Mouse (Mus musculus): ENCODE measurements around the gene March6. TPM values are rescaled to one million over a fixed set of nuclear protein-coding genes. Genes with fewer than 3 reads are reported as not detected.

Gene March6
- polyA plus RNA-seq, 1 experiment = 2.7 TPM

GRCm38 (mm10) chr15:31471529-31471928, 59.3 kb downstream of the March6 start:
- Histone ChIP-seq H3K9me3 (ENCODE audit: control insufficient read depth, low read length) (no peaks in the 10 kb centered on the region), H3K36me3 (ENCODE audit: control insufficient read depth) (peaks cover 81% of the 10 kb centered on the region), H3K4me3 (replicated peaks) (no peak overlapping the region), H3K27me3 (ENCODE audit: control insufficient read depth) (no peaks in the 10 kb centered on the region), H3K4me1 (ENCODE audit: control insufficient read depth) (no peaks in the 10 kb centered on the region)
- TF ChIP-seq GATA1 (IDR thresholded peaks at IDR 0.05; ENCODE audit: low read length) (no peak), TAL1 (IDR thresholded peaks at IDR 0.05; ENCODE audit: low read length) (no peak)

GRCm38 (mm10) chr15:31469497-31469896, 61.4 kb downstream of the March6 start:
- H3K9me3 ChIP-seq (ENCODE audit: control insufficient read depth, low read length) = no peaks in the 10 kb centered on the region
- TF ChIP-seq TAL1 (IDR thresholded peaks at IDR 0.05; ENCODE audit: low read length) (no peak), GATA1 (IDR thresholded peaks at IDR 0.05; ENCODE audit: low read length) (no peak)
- H3K27me3 ChIP-seq (ENCODE audit: control insufficient read depth) = no peaks in the 10 kb centered on the region
- no peaks in the 10 kb centered on the region for H3K4me1 ChIP-seq (ENCODE audit: control insufficient read depth)
- H3K36me3 ChIP-seq (ENCODE audit: control insufficient read depth) = peaks cover 86% of the 10 kb centered on the region
- no peak overlapping the region for H3K4me3 ChIP-seq (replicated peaks)

- H3K36me3 ChIP-seq (ENCODE audit: control insufficient read depth) = peaks cover 87% of the 10 kb centered on the region
- H3K9me3 ChIP-seq (ENCODE audit: control insufficient read depth, low read length) = no peaks in the 10 kb centered on the region
- H3K27me3 ChIP-seq (ENCODE audit: control insufficient read depth) = no peaks in the 10 kb centered on the region
- no peaks in the 10 kb centered on the region for H3K4me1 ChIP-seq (ENCODE audit: control insufficient read depth)
- TF ChIP-seq TAL1 (IDR thresholded peaks at IDR 0.05; ENCODE audit: low read length) = no peak
- no peak for TF ChIP-seq GATA1 (IDR thresholded peaks at IDR 0.05; ENCODE audit: low read length)
- H3K4me3 ChIP-seq (replicated peaks) = no peak overlapping the region
Observed at GRCm38 (mm10) chr15:31468806-31469205, 62.0 kb downstream of the March6 start.

GRCm38 (mm10) chr15:31466749-31467148, 64.1 kb downstream of the March6 start:
- Histone ChIP-seq H3K27me3 (ENCODE audit: control insufficient read depth) (no peaks in the 10 kb centered on the region), H3K36me3 (ENCODE audit: control insufficient read depth) (peaks cover 95% of the 10 kb centered on the region), H3K4me1 (ENCODE audit: control insufficient read depth) (no peaks in the 10 kb centered on the region), H3K9me3 (ENCODE audit: control insufficient read depth, low read length) (no peaks in the 10 kb centered on the region), H3K4me3 (replicated peaks) (no peak overlapping the region)
- no peak for TF ChIP-seq GATA1 (IDR thresholded peaks at IDR 0.05; ENCODE audit: low read length)
- TF ChIP-seq TAL1 (IDR thresholded peaks at IDR 0.05; ENCODE audit: low read length) = no peak

- no peak for TF ChIP-seq TAL1 (IDR thresholded peaks at IDR 0.05; ENCODE audit: low read length)
- TF ChIP-seq GATA1 (IDR thresholded peaks at IDR 0.05; ENCODE audit: low read length) = no peak
- no peaks in the 10 kb centered on the region for H3K4me1 ChIP-seq (ENCODE audit: control insufficient read depth)
- peaks cover 95% of the 10 kb centered on the region for H3K36me3 ChIP-seq (ENCODE audit: control insufficient read depth)
- H3K27me3 ChIP-seq (ENCODE audit: control insufficient read depth) = no peaks in the 10 kb centered on the region
- no peak overlapping the region for H3K4me3 ChIP-seq (replicated peaks)
- no peaks in the 10 kb centered on the region for H3K9me3 ChIP-seq (ENCODE audit: control insufficient read depth, low read length)
Observed at GRCm38 (mm10) chr15:31466295-31466694, 64.6 kb downstream of the March6 start.

- H3K27me3 ChIP-seq (ENCODE audit: control insufficient read depth) = no peaks in the 10 kb centered on the region
- no peaks in the 10 kb centered on the region for H3K9me3 ChIP-seq (ENCODE audit: control insufficient read depth, low read length)
- H3K4me3 ChIP-seq (replicated peaks) = no peak overlapping the region
- peaks cover 95% of the 10 kb centered on the region for H3K36me3 ChIP-seq (ENCODE audit: control insufficient read depth)
- TF ChIP-seq GATA1 (IDR thresholded peaks at IDR 0.05; ENCODE audit: low read length) (no peak), TAL1 (IDR thresholded peaks at IDR 0.05; ENCODE audit: low read length) (no peak)
- H3K4me1 ChIP-seq (ENCODE audit: control insufficient read depth) = no peaks in the 10 kb centered on the region
Observed at GRCm38 (mm10) chr15:31465806-31466205, 65.0 kb downstream of the March6 start.

- H3K36me3 ChIP-seq (ENCODE audit: control insufficient read depth) = peaks cover 92% of the 10 kb centered on the region
- H3K27me3 ChIP-seq (ENCODE audit: control insufficient read depth) = no peaks in the 10 kb centered on the region
- no peaks in the 10 kb centered on the region; the same call in 1 of the 2 replicates for H3K4me1 ChIP-seq (ENCODE audit: control insufficient read depth)
- H3K4me3 ChIP-seq (replicated peaks) = no peak overlapping the region
- no peaks in the 10 kb centered on the region for H3K9me3 ChIP-seq (ENCODE audit: control insufficient read depth, low read length)
- TF ChIP-seq GATA1 (IDR thresholded peaks at IDR 0.05; ENCODE audit: low read length) (no peak), TAL1 (IDR thresholded peaks at IDR 0.05; ENCODE audit: low read length) (no peak)
Observed at GRCm38 (mm10) chr15:31460571-31460970, 70.3 kb downstream of the March6 start.

GRCm38 (mm10) chr15:31458081-31458480, 72.8 kb downstream of the March6 start:
- Histone ChIP-seq H3K4me3 (replicated peaks) (no peak overlapping the region), H3K36me3 (ENCODE audit: control insufficient read depth) (peaks cover 75% of the 10 kb centered on the region), H3K9me3 (ENCODE audit: control insufficient read depth, low read length) (no peaks in the 10 kb centered on the region), H3K4me1 (ENCODE audit: control insufficient read depth) (peaks cover 16% of the 10 kb centered on the region), H3K27me3 (ENCODE audit: control insufficient read depth) (no peaks in the 10 kb centered on the region)
- no peak for TF ChIP-seq GATA1 (IDR thresholded peaks at IDR 0.05; ENCODE audit: low read length)
- TF ChIP-seq TAL1 (IDR thresholded peaks at IDR 0.05; ENCODE audit: low read length) = no peak

GRCm38 (mm10) chr15:31456381-31456780, 74.5 kb downstream of the March6 start:
- no peaks in the 10 kb centered on the region for H3K9me3 ChIP-seq (ENCODE audit: control insufficient read depth, low read length)
- peaks cover 58% of the 10 kb centered on the region for H3K36me3 ChIP-seq (ENCODE audit: control insufficient read depth)
- H3K4me3 ChIP-seq (replicated peaks) = no peak overlapping the region
- H3K4me1 ChIP-seq (ENCODE audit: control insufficient read depth) = peaks cover 24% of the 10 kb centered on the region
- H3K27me3 ChIP-seq (ENCODE audit: control insufficient read depth) = no peaks in the 10 kb centered on the region
- TF ChIP-seq GATA1 (IDR thresholded peaks at IDR 0.05; ENCODE audit: low read length) = no peak
- TF ChIP-seq TAL1 (IDR thresholded peaks at IDR 0.05; ENCODE audit: low read length) = no peak

GRCm38 (mm10) chr15:31454861-31455295, 76.0 kb downstream of the March6 start:
- TF ChIP-seq GATA1 (IDR thresholded peaks at IDR 0.05; ENCODE audit: low read length) (no peak), TAL1 (IDR thresholded peaks at IDR 0.05; ENCODE audit: low read length) (no peak)
- Histone ChIP-seq H3K4me1 (ENCODE audit: control insufficient read depth) (peaks cover 33% of the 10 kb centered on the region), H3K4me3 (replicated peaks) (no peak overlapping the region), H3K9me3 (ENCODE audit: control insufficient read depth, low read length) (no peaks in the 10 kb centered on the region), H3K27me3 (ENCODE audit: control insufficient read depth) (no peaks in the 10 kb centered on the region), H3K36me3 (ENCODE audit: control insufficient read depth) (peaks cover 43% of the 10 kb centered on the region)
